Mouse (Mus musculus) MEL (cell line): ENCODE measurements at regions not wholly inside any gene's neighbourhood (a gene's known extent, or its start where the extent isn't known, plus 50 kb on each side); places are given as distances from the start of the nearest gene placed in this dataset.

ENCODE experiments used
- DNase-seq: peaks from one replicate; pipeline ENCODE4 v3.0.0; 2011; ENCODE audit warnings: low read depth, low spot score
- H3K27ac ChIP-seq: 2 replicates; pipeline ENCODE4 v1.5.1; 2012; ENCODE audit warnings: low read depth, mild to moderate bottlenecking, control low read depth, low read length, moderate library complexity; ENCODE audit not compliant: control insufficient read depth
- H3K27me3 ChIP-seq, 2 experiments: fragments of 150-350 bp in 1 of 2; sonication (generic) in 1 of 2; 2 replicates each; pipeline ENCODE4 v1.6.1; 2012; ENCODE audit warnings: low read length in 2 of 2, mild to moderate bottlenecking in 2 of 2, improper control_type of control experiment in 1 of 2, moderate library complexity in 1 of 2; ENCODE audit not compliant: insufficient read depth in 2 of 2, control insufficient read depth in 1 of 2
- H3K36me3 ChIP-seq, 2 experiments: 2 replicates each; pipeline ENCODE4 v1.6.1; 2012 to 2014; ENCODE audit warnings: low read length in 2 of 2, improper control_type of control experiment in 1 of 2, inconsistent platforms in 1 of 2, mild to moderate bottlenecking in 1 of 2; ENCODE audit not compliant: insufficient read depth in 2 of 2, control insufficient read depth in 1 of 2
- H3K4me1 ChIP-seq, 2 experiments: fragments of 150-350 bp in 1 of 2; sonication (generic) in 1 of 2; 2 replicates each; pipeline ENCODE4 v1.6.1; 2012; ENCODE audit warnings: low read length in 2 of 2, improper control_type of control experiment in 1 of 2, mild to moderate bottlenecking in 1 of 2; ENCODE audit not compliant: insufficient read depth in 2 of 2, control insufficient read depth in 1 of 2
- H3K4me3 ChIP-seq, 2 experiments: fragments of 150-350 bp in 1 of 2; sonication (generic) in 1 of 2; 2 replicates each; pipeline ENCODE4 v1.5.1; 2012; ENCODE audit warnings: low read depth in 2 of 2, low read length in 2 of 2, mild to moderate bottlenecking in 2 of 2, moderate library complexity in 2 of 2, control low read depth in 1 of 2, improper control_type of control experiment in 1 of 2; ENCODE audit not compliant: control insufficient read depth in 1 of 2, insufficient read depth in 1 of 2
- H3K79me2 ChIP-seq: 2 replicates; pipeline ENCODE4 v1.6.1; 2012; ENCODE audit warnings: mild to moderate bottlenecking, low read length, moderate library complexity; ENCODE audit not compliant: control insufficient read depth, poor library complexity, insufficient read depth
- H3K9ac ChIP-seq: 2 replicates; pipeline ENCODE4 v1.6.1; 2012; ENCODE audit warnings: low read depth, mild to moderate bottlenecking, control low read depth, low read length, moderate library complexity; ENCODE audit not compliant: control insufficient read depth, poor library complexity, severe bottlenecking
- H3K9me3 ChIP-seq: fragments of 150-350 bp; sonication (generic); replicated peaks from 2 replicates; pipeline ENCODE4 v1.6.1; 2012; ENCODE audit warnings: mild to moderate bottlenecking, low read length, improper control_type of control experiment, moderate library complexity; ENCODE audit not compliant: insufficient read depth
- BHLHE40 ChIP-seq: IDR thresholded peaks from 2 replicates; pipeline ENCODE4 v1.6.1; 2012; ENCODE audit warnings: low read depth, mild to moderate bottlenecking, inconsistent platforms, low read length, improper control_type of control experiment, borderline replicate concordance
- ELF1 ChIP-seq: IDR thresholded peaks from 2 replicates; pipeline ENCODE4 v1.6.1; 2014; ENCODE audit warnings: low read depth, mild to moderate bottlenecking, inconsistent platforms, low read length, improper control_type of control experiment, moderate library complexity
- GATA1 ChIP-seq: IDR thresholded peaks from 2 replicates; pipeline ENCODE4 v1.6.1; 2011; ENCODE audit warnings: low read depth, low read length, improper control_type of control experiment
- HCFC1 ChIP-seq: IDR thresholded peaks from 2 replicates; pipeline ENCODE4 v1.6.1; 2012; ENCODE audit warnings: low read depth, mild to moderate bottlenecking, inconsistent platforms, low read length, improper control_type of control experiment, moderate library complexity
- MAFK ChIP-seq: IDR thresholded peaks from 2 replicates; pipeline ENCODE4 v1.6.1; 2011; ENCODE audit warnings: low read depth, mild to moderate bottlenecking, low read length, improper control_type of control experiment, borderline replicate concordance
- MAX ChIP-seq: IDR thresholded peaks from 2 replicates; pipeline ENCODE4 v1.6.1; 2011; ENCODE audit warnings: low read length, improper control_type of control experiment
- MAZ ChIP-seq: IDR thresholded peaks from 2 replicates; pipeline ENCODE4 v1.6.1; 2012; ENCODE audit warnings: low read depth, mild to moderate bottlenecking, inconsistent platforms, low read length, improper control_type of control experiment
- MYB ChIP-seq: IDR thresholded peaks from 2 replicates; pipeline ENCODE4 v1.6.1; 2011; ENCODE audit warnings: mild to moderate bottlenecking, low read depth, low read length, improper control_type of control experiment
- MYC ChIP-seq: IDR thresholded peaks from 2 replicates; pipeline ENCODE4 v1.6.1; 2011; ENCODE audit warnings: low read depth, mild to moderate bottlenecking, low read length, improper control_type of control experiment, moderate library complexity
- NRF1 ChIP-seq: IDR thresholded peaks from 2 replicates; pipeline ENCODE4 v1.6.1; 2014; ENCODE audit warnings: low read depth, mild to moderate bottlenecking, inconsistent platforms, low read length, improper control_type of control experiment, moderate library complexity; ENCODE audit not compliant: poor library complexity, insufficient read depth, severe bottlenecking
- POLR2AphosphoS5 ChIP-seq: IDR thresholded peaks from 2 replicates; pipeline ENCODE4 v1.6.1; 2012; ENCODE audit warnings: low read depth, borderline replicate concordance, mild to moderate bottlenecking, inconsistent platforms, low read length, moderate library complexity, mixed read lengths
- RCOR1 ChIP-seq: IDR thresholded peaks from 2 replicates; pipeline ENCODE4 v1.6.1; 2012; ENCODE audit warnings: low read depth, mild to moderate bottlenecking, inconsistent platforms, low read length, improper control_type of control experiment
- TBP ChIP-seq: IDR thresholded peaks from 2 replicates; pipeline ENCODE4 v1.8.0; 2011; ENCODE audit warnings: low read depth, low read length, improper control_type of control experiment
- TCF12 ChIP-seq: IDR thresholded peaks from 2 replicates; pipeline ENCODE4 v1.6.1; 2014; ENCODE audit warnings: low read depth, mild to moderate bottlenecking, inconsistent platforms, low read length, improper control_type of control experiment, moderate library complexity
- UBTF ChIP-seq: IDR thresholded peaks from 2 replicates; pipeline ENCODE4 v1.6.1; 2012; ENCODE audit warnings: low read depth, mild to moderate bottlenecking, inconsistent platforms, low read length, improper control_type of control experiment, moderate library complexity, borderline replicate concordance; ENCODE audit not compliant: insufficient read depth
- USF1 ChIP-seq: IDR thresholded peaks from 2 replicates; pipeline ENCODE4 v1.6.1; 2014; ENCODE audit warnings: low read depth, mild to moderate bottlenecking, inconsistent platforms, low read length, improper control_type of control experiment, moderate library complexity
- ZNF384 ChIP-seq: IDR thresholded peaks from 2 replicates; pipeline ENCODE4 v1.6.1; 2012; ENCODE audit warnings: low read depth, mild to moderate bottlenecking, inconsistent platforms, low read length, improper control_type of control experiment

DNA sequence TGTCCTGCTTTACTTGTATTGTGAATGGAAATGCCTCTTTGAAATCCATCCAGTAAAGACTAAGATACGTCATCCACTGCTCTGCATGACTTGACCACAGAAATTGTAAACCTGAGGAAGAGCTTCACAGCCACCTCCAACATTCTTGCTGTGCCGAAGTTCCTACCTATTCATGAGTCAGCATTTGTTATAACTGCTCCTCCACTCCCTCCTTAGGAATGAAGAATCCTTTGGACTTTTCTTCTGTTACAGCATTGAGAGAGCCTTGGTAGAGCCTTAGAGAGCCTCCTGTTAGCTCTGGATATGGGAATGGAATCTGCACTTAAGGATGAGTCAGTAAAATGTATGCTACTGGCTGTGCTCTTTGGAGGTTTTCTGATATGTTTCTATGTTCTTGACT, 750.5 kb upstream of the Gcfc2 start:
- Histone ChIP-seq H3K9me3 (no peaks in the 10 kb centered on the region), H3K4me3 (no peak overlapping the region), H3K4me1 (no peaks in the 10 kb centered on the region), H3K27ac (no peak overlapping the region), H3K27me3 (no peaks in the 10 kb centered on the region), H3K79me2 (no peaks in the 10 kb centered on the region)
- TF ChIP-seq UBTF = no peak
- TF ChIP-seq TCF12 = no peak
- TF ChIP-seq NRF1 = no peak
- no peak for TF ChIP-seq POLR2AphosphoS5
- TF ChIP-seq, all 39 proteins: peak for 0
- Histone ChIP-seq H3K9ac (no peak overlapping the region), H3K36me3 (no peaks in the 10 kb centered on the region)
- DNase-seq = no peak

DNA sequence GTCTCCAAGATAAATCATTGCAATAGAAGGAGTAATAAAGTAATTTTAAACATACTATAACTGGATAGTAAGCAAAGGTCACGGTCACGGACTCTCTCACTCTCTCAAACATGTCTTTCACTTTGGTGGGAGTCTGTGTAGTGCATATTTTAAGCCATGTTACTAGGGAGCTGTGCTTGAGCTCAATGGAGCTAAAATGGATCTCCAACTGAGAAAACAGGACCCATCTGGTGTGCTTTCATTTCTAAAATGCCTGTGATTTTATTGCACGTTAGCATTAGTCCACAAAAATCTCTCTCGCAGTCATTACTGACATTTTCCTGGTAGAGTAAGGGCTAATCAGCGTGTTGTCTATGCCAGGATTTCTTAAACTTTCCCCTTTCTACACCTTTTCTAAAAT, 733.3 kb upstream of the Gcfc2 start:
- no peaks in the 10 kb centered on the region for H3K36me3 ChIP-seq
- H3K27ac ChIP-seq = no peak overlapping the region
- H3K9me3 ChIP-seq = no peaks in the 10 kb centered on the region
- no peak overlapping the region for H3K9ac ChIP-seq
- H3K79me2 ChIP-seq = no peaks in the 10 kb centered on the region
- no peak overlapping the region for H3K4me3 ChIP-seq
- DNase-seq = no peak
- no peaks in the 10 kb centered on the region for H3K27me3 ChIP-seq
- H3K4me1 ChIP-seq = no peaks in the 10 kb centered on the region
- no peak for TF ChIP-seq USF1
- TF ChIP-seq MAFK = no peak
- TF ChIP-seq MAX = no peak
- no peak for TF ChIP-seq HCFC1
- TF ChIP-seq ZNF384 = no peak
- no peak for TF ChIP-seq MAZ
- no peak for TF ChIP-seq RCOR1
- no peak for TF ChIP-seq BHLHE40

DNA sequence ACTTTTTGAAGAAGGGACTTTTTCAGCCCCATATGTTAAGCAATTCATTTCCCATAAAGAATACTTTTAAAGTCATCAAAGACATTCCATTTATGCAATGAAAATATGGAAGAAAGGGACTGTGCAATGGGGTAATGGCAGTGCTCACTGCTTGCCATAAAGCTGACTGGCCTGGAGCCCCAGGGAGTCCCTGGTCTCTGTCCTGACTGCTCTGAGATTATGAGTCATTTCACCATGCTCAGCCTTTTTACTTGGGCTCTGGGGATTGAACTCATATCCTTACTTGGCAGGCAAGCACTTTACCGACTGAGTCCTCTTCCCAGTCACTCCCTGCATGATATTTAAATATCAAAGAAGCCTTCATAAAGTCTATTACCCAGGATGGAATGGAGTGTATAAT, 712.9 kb upstream of the Gcfc2 start:
- TF ChIP-seq MYC (no peak), POLR2AphosphoS5 (no peak), TBP (no peak), ELF1 (no peak), MAX (no peak), GATA1 (no peak), MYB (no peak)
- TF ChIP-seq, all 39 proteins: peak for 0
- Histone ChIP-seq H3K4me1 (no peaks in the 10 kb centered on the region), H3K4me3 (no peak overlapping the region), H3K27me3 (no peaks in the 10 kb centered on the region), H3K79me2 (no peaks in the 10 kb centered on the region), H3K9me3 (no peaks in the 10 kb centered on the region), H3K9ac (no peak overlapping the region), H3K27ac (no peak overlapping the region), H3K36me3 (no peaks in the 10 kb centered on the region)
- DNase-seq = no peak
